Mouse (Mus musculus) midbrain, postnatal 0 days (tissue): Measurements from ENCODE around the gene Khk. TPM values are rescaled to one million over a fixed set of nuclear protein-coding genes. Genes with fewer than 3 reads are reported as not detected.

ENCODE experiments used
- ATAC-seq: fragments of 200-750 bp; cut with Nextera tagmentation; 2 replicates; pipeline ENCODE4 v1.8.0; 2017; ENCODE audit warnings: moderate number of reproducible peaks, mild to moderate bottlenecking, moderate TSS enrichment, moderate library complexity; ENCODE audit not compliant: low FRiP score
- DNase-seq: peaks from one replicate; pipeline ENCODE4 v3.0.0-alpha.2; 2015; ENCODE audit warnings: low spot score
- H3K27ac ChIP-seq: fragments of 300-500 bp; sonication (generic); 2 replicates; pipeline ENCODE4 v1.5.1; 2014; ENCODE audit warnings: low read depth, mild to moderate bottlenecking, low read length, mixed read lengths
- H3K27me3 ChIP-seq: fragments of 300-500 bp; sonication (generic); 2 replicates; pipeline ENCODE4 v1.6.1; 2014; ENCODE audit warnings: low read length, control low read depth, mixed read lengths; ENCODE audit not compliant: insufficient read depth
- H3K36me3 ChIP-seq: fragments of 300-500 bp; sonication (generic); 2 replicates; pipeline ENCODE4 v1.6.1; 2014; ENCODE audit warnings: low read length, control low read depth, mixed read lengths; ENCODE audit not compliant: insufficient read depth
- H3K4me1 ChIP-seq: fragments of 300-500 bp; sonication (generic); 2 replicates; pipeline ENCODE4 v1.6.1; 2014; ENCODE audit warnings: mild to moderate bottlenecking, control low read depth, antibody characterized with exemption, low read length, mixed read lengths; ENCODE audit not compliant: insufficient read depth
- H3K4me2 ChIP-seq: fragments of 300-500 bp; sonication (generic); 2 replicates; pipeline ENCODE4 v1.6.1; 2014; ENCODE audit warnings: low read depth, mild to moderate bottlenecking, low read length, mixed read lengths; ENCODE audit not compliant: poor library complexity, severe bottlenecking
- H3K4me3 ChIP-seq: fragments of 300-500 bp; sonication (generic); 2 replicates; pipeline ENCODE4 v1.5.1; 2014; ENCODE audit warnings: low read depth, mild to moderate bottlenecking, low read length, moderate library complexity
- H3K9ac ChIP-seq: fragments of 300-500 bp; sonication (generic); replicated peaks from 2 replicates; pipeline ENCODE4 v1.6.1; 2014; ENCODE audit warnings: mild to moderate bottlenecking, low read length, moderate library complexity, mixed read lengths; ENCODE audit not compliant: poor library complexity, severe bottlenecking
- H3K9me3 ChIP-seq: fragments of 300-500 bp; sonication (generic); 2 replicates; pipeline ENCODE4 v1.6.1; 2016; ENCODE audit warnings: low read length, control low read depth
- CTCF ChIP-seq: IDR thresholded peaks from 2 replicates; pipeline ENCODE4 v1.5.1; 2016; ENCODE audit warnings: antibody characterized with exemption, mild to moderate bottlenecking
- WGBS: fragments of 180-500 bp; shearing (Covaris S2); extraction: QIAGEN DNeasy Blood & Tissue Kit; methylation state at CpG from one replicate; pipeline ENCODE4 v1.1.7; 2014; 5-methylcytosine and 5-hydroxymethylcytosine counted together
- polyA plus RNA-seq: library from polyadenylated mRNA; unstranded; fragments of >200 nt; fragmentation: Nextera tagmentation; extraction: Ambion mirVana; gene quantifications from 2 replicates; pipeline ENCODE4 v1.2.1, GENCODE M21; 2015
- total RNA-seq: library from RNA; depleted of rRNA; stranded (reverse); fragments of >200 nt; gene quantifications from 2 replicates; pipeline ENCODE4 v1.2.3, GENCODE M21; 2014

Gene Khk
- total and polyA plus RNA-seq, 2 experiments from 2014 or later: 1.4 to 17.6 TPM

DNA sequence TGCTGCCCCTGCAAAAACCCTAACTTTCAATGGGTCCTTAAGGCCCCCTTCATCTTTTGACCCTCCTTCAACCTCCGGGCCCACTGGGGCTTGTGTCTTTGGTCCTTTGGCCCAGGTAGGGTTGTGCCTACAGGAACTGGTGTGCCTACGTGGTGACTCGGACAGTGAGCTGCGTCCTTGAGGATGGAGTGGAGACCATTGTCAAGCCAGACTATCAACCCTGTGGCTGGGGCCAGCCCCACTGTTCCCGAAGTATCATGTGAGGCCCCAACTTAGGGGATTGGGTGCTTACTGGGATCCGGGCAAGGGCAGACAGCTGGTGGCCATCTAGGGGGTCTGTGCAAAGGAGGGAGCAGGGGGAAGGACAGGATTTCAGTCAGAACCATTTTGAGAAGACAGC lies 6.4 kb upstream of the Khk start:
- H3K4me2 ChIP-seq: no peak overlapping the region

DNA sequence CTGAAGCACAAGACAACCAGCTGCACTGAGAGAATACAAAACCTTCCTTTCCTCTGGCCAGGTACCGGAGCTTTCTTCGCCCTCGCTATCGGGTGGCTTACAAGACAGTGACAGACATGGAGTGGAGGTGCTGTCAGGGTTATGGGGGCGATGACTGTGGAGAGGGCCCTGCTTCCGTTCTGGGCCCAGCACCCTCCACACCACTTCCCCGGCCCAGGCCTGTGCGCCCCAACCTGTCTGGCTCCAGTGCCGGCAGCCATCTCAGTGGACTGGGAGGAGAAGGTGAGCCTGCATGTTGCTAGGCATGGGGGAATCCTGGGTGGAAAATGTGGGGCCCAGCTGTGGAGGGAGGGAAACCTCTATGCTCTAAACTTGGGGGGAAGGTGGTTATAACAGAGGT lies 5.8 kb upstream of the Khk start:
- DNase-seq (no peak), ATAC-seq (peak; percentile 22; the same call in 1 of the 2 replicates)
- no peaks in the 10 kb centered on the region for H3K36me3 ChIP-seq
- peaks cover 3% of the 10 kb centered on the region; the same call in 1 of the 2 replicates for H3K4me1 ChIP-seq
- H3K27me3 ChIP-seq: no peaks in the 10 kb centered on the region
- WGBS: 64% methylated on average over 9 of the region's 9 CpGs
- H3K9me3 ChIP-seq: no peaks in the 10 kb centered on the region
- H3K4me2 ChIP-seq: 0 out of 2 replicates have a peak overlapping the region, but pooled peaks have one; percentile 24
- H3K4me3 ChIP-seq: no peak overlapping the region
- no peak overlapping the region for H3K9ac ChIP-seq
- H3K27ac ChIP-seq: 0 out of 2 replicates have a peak overlapping the region, but pooled peaks have one; percentile 12
- no peak for TF ChIP-seq CTCF

More for the DNA sequence above, 6.4 kb upstream of the Khk start:
- peaks cover 3% of the 10 kb centered on the region; the same call in 1 of the 2 replicates for H3K4me1 ChIP-seq
- H3K36me3 ChIP-seq: no peaks in the 10 kb centered on the region
- DNase-seq (no peak), ATAC-seq (no peak)
- no peaks in the 10 kb centered on the region for H3K9me3 ChIP-seq
- no peak overlapping the region for H3K9ac ChIP-seq
- no peak overlapping the region for H3K4me3 ChIP-seq
- 0 out of 2 replicates have a peak overlapping the region, but pooled peaks have one; percentile 12 for H3K27ac ChIP-seq
- no peaks in the 10 kb centered on the region for H3K27me3 ChIP-seq
- 83% methylated on average over 6 of the region's 6 CpGs for WGBS
- TF ChIP-seq CTCF: no peak

DNA sequence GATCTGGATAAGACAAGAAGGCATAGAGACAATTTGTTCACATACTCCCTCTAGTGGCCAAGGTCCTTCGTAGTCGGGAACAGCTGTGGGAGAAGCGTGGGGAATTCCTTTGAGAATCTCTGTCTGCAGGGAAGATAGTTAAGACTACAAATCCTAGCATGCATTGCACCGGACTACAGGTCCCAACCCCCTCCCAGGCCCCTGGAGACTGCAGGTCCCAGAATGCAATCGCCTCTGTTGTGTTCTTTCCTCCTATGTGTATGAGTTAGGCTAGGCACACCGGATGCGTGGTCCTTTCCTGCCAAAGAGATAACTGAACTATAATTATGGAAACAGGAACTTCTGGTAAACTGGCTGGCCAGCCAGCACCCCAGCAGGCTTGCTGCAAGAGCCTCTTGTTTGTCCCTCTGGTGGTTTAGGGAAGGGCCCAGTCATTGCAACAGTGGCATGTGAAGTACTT lies 5.2 kb upstream of the Khk start:
- Histone ChIP-seq H3K9ac (no peak overlapping the region), H3K9me3 (no peaks in the 10 kb centered on the region), H3K36me3 (no peaks in the 10 kb centered on the region), H3K27ac (no peak overlapping the region; the same call in 1 of the 2 replicates), H3K4me1 (peaks cover 3% of the 10 kb centered on the region; the same call in 1 of the 2 replicates), H3K27me3 (no peaks in the 10 kb centered on the region), H3K4me2 (peak overlapping the region; percentile 24), H3K4me3 (no peak overlapping the region)
- DNase-seq (peak; percentile 98), ATAC-seq (peak; percentile 79)
- peak; percentile 85 for TF ChIP-seq CTCF
- 3% methylated on average over 7 of the region's 7 CpGs for WGBS

DNA sequence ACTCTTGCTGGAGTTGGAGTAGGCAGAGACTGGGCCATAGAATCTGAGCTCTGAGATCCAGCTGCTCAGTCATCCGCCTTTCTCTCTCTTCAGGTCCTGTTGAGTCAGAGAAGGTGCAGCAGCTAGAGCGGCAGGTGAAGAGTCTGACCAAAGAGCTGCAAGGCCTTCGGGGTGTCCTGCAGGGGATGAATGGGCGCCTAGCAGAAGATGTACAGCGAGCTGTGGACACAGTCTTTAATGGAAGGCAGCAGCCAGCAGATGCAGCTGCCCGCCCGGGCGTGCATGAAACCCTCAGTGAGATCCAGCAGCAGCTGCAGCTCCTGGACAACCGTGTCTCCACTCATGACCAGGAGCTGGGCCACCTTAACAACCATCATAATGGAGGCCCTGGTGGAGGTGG lies 4.4 kb upstream of the Khk start:
- Histone ChIP-seq H3K4me3 (no peak overlapping the region), H3K9me3 (no peaks in the 10 kb centered on the region), H3K9ac (no peak overlapping the region; the same call in 1 of the 2 replicates), H3K36me3 (no peaks in the 10 kb centered on the region), H3K4me2 (no peak overlapping the region), H3K27ac (no peak overlapping the region), H3K27me3 (no peaks in the 10 kb centered on the region), H3K4me1 (peaks cover 3% of the 10 kb centered on the region; the same call in 1 of the 2 replicates)
- ATAC-seq (no peak), DNase-seq (no peak)
- 94% methylated on average over 9 of the region's 9 CpGs for WGBS
- no peak for TF ChIP-seq CTCF

DNA sequence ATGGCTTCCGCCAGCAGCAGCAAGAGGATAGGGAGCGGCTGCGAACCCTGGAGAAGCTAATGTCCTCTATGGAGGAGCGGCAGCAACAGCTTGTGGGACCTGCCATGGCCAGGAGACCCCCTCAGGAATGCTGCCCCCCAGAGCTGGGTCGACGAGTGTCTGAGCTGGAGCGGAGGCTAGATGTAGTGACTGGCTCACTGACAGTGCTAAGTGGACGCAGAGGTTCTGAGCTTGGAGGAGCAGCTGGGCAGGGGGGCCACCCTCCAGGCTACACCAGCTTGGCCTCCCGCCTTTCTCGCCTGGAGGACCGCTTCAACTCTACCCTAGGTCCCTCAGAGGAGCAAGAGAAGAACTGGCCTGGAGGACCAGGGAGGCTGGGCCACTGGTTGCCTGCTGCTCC lies 3.9 kb upstream of the Khk start:
- H3K9ac ChIP-seq: no peak overlapping the region
- no peak for TF ChIP-seq CTCF
- no peak overlapping the region for H3K27ac ChIP-seq
- H3K27me3 ChIP-seq: no peaks in the 10 kb centered on the region
- ATAC-seq (no peak), DNase-seq (no peak)
- H3K4me3 ChIP-seq: no peak overlapping the region
- peaks cover 3% of the 10 kb centered on the region; the same call in 1 of the 2 replicates for H3K4me1 ChIP-seq
- 85% methylated on average over 11 of the region's 11 CpGs for WGBS
- no peak overlapping the region for H3K4me2 ChIP-seq
- no peaks in the 10 kb centered on the region for H3K9me3 ChIP-seq
- no peaks in the 10 kb centered on the region for H3K36me3 ChIP-seq

DNA sequence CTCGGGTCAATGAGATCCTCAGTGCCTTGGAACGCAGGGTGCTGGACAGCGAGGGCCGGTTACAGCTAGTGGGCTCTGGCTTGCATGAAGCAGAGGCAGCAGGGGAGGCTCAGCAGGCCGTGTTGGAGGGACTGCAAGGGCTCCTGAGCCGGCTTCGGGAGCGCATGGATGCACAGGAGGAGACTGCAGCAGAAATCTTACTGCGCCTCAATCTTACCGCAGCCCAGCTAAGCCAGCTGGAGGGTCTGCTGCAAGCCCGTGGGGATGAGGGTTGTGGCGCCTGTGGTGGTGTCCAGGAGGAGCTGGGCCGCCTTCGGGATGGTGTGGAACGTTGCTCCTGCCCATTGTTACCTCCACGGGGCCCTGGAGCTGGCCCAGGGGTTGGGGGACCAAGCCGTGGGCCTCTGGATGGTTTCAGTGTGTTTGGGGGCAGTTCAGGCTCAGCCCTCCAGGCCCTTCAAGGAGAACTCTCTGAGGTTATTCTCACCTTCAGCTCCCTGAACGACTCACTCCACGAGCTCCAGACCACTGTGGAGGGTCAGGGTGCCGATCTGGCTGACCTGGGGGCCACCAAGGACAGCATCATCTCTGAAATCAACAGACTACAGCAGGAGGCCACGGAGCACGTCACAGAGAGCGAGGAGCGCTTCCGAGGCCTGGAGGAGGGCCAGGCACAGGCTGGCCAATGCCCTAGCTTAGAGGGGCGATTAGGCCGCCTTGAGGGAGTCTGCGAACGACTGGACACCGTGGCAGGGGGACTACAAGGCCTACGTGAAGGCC lies 3.1 kb upstream of the Khk start:
- Histone ChIP-seq H3K4me2 (no peak overlapping the region), H3K4me3 (no peak overlapping the region), H3K9ac (no peak overlapping the region), H3K36me3 (no peaks in the 10 kb centered on the region), H3K27me3 (no peaks in the 10 kb centered on the region), H3K4me1 (peaks cover 3% of the 10 kb centered on the region; the same call in 1 of the 2 replicates), H3K9me3 (no peaks in the 10 kb centered on the region), H3K27ac (no peak overlapping the region)
- WGBS: 86% methylated on average over 31 of the region's 31 CpGs
- no peak for ATAC-seq
- no peak for TF ChIP-seq CTCF
- DNase-seq: no peak
